Mouse (Mus musculus) liver, embryonic 16.5 days (tissue): ENCODE results near the gene Chtf18. TPM values are rescaled to one million over a fixed set of nuclear protein-coding genes. Genes with fewer than 3 reads are reported as not detected.
A peak's percentile ranks its signal among the peaks of the same experiment; 100 is the strongest.

Experiments used
- ATAC-seq: fragments of 200-750 bp; cut with Nextera tagmentation; 2 replicates; pipeline ENCODE4 v1.8.0; 2017; ENCODE audit warnings: low read depth, mild to moderate bottlenecking, moderate number of reproducible peaks, moderate library complexity
- H3K27ac ChIP-seq: fragments of 300-500 bp; sonication (generic); 2 replicates; pipeline ENCODE4 v1.5.1; 2014; ENCODE audit warnings: mild to moderate bottlenecking, low read length
- H3K27me3 ChIP-seq: fragments of 300-500 bp; sonication (generic); 2 replicates; pipeline ENCODE4 v1.6.1; 2014; ENCODE audit warnings: low read depth, low read length, mixed read lengths; ENCODE audit not compliant: control insufficient read depth, insufficient read depth
- H3K36me3 ChIP-seq: fragments of 300-500 bp; sonication (generic); 2 replicates; pipeline ENCODE4 v1.6.1; 2014; ENCODE audit warnings: mild to moderate bottlenecking; ENCODE audit not compliant: control insufficient read depth, insufficient read depth
- H3K4me1 ChIP-seq: fragments of 300-500 bp; sonication (generic); 2 replicates; pipeline ENCODE4 v1.6.1; 2014; ENCODE audit warnings: low read depth, low read length, mixed read lengths; ENCODE audit not compliant: control insufficient read depth
- H3K4me2 ChIP-seq: fragments of 300-500 bp; sonication (generic); 2 replicates; pipeline ENCODE4 v1.6.1; 2014; ENCODE audit warnings: low read depth, low read length, mixed read lengths
- H3K4me3 ChIP-seq: fragments of 300-500 bp; sonication (generic); 2 replicates; pipeline ENCODE4 v1.5.1; 2014; ENCODE audit warnings: low read depth, mild to moderate bottlenecking, low read length
- H3K9ac ChIP-seq: fragments of 300-500 bp; sonication (generic); 2 replicates; pipeline ENCODE4 v1.6.1; 2014; ENCODE audit warnings: low read depth, low read length
- H3K9me3 ChIP-seq: fragments of 300-500 bp; sonication (generic); replicated peaks from 2 replicates; pipeline ENCODE4 v1.6.1; 2016; ENCODE audit warnings: low read length; ENCODE audit not compliant: control insufficient read depth
- WGBS: fragments of 180-500 bp; shearing (Covaris S2); extraction: QIAGEN DNeasy Blood & Tissue Kit; methylation state at CpG from one replicate; pipeline ENCODE4 v1.1.7; 2014; ENCODE audit not compliant: insufficient replicate concordance; 5-methylcytosine and 5-hydroxymethylcytosine counted together
- polyA plus RNA-seq: library from polyadenylated mRNA; unstranded; fragments of >200 nt; fragmentation: Nextera tagmentation; extraction: Ambion mirVana; gene quantifications from 2 replicates; pipeline ENCODE4 v1.2.1, GENCODE M21; 2015

Gene Chtf18
- polyA plus RNA-seq, 1 experiment from 2014 or later = 16.3 TPM

DNA sequence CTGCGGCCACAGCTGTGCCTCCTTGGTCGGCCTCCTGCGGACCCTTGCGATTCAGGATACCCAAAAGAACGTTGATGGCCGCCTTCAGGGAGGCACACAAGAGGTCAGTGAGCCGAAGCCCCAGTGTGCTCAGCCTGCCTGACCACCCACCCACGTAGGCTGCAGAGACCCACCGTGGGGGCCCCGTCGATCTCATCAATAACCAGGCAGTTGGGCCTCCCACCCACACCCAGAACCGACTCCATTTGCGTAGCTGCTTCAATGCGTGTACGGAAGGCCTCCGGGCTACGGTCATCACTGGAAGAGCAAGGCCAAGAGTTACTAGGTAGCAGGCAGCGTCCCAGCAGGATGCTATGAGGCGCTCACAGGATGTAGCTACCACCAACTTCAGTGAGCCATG is 3.7 kb downstream of the Chtf18 start:
- H3K9me3 ChIP-seq = no peaks in the 10 kb centered on the region
- H3K9ac ChIP-seq = no peak overlapping the region
- no peak overlapping the region for H3K27ac ChIP-seq
- H3K27me3 ChIP-seq = no peaks in the 10 kb centered on the region
- peaks cover 22% of the 10 kb centered on the region for H3K36me3 ChIP-seq
- no peak for ATAC-seq
- no peak overlapping the region for H3K4me2 ChIP-seq
- 91% methylated on average over 19 of the region's 19 CpGs for WGBS
- no peak overlapping the region for H3K4me3 ChIP-seq
- H3K4me1 ChIP-seq = peaks cover 18% of the 10 kb centered on the region

DNA sequence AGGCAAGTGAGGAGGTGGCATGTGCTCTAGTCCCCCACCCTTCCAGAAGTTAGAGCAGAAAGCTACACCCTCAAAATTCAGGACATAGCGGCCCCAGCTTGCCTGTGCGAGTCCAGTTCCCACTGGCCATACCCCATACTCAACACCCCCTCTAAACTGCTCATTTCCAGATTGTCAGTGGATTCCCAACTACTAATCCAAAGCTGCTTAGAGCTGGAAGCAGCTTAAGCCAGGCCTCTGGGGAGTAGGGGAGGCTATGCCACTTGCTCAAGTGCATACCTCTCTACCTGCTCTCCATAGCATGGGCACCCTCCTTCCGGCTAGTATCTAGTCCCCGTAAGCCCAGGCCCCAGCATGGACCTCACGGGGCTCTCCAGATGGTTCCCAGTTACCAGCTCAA is 5.7 kb downstream of the Chtf18 start:
- H3K36me3 ChIP-seq = peaks cover 22% of the 10 kb centered on the region

DNA sequence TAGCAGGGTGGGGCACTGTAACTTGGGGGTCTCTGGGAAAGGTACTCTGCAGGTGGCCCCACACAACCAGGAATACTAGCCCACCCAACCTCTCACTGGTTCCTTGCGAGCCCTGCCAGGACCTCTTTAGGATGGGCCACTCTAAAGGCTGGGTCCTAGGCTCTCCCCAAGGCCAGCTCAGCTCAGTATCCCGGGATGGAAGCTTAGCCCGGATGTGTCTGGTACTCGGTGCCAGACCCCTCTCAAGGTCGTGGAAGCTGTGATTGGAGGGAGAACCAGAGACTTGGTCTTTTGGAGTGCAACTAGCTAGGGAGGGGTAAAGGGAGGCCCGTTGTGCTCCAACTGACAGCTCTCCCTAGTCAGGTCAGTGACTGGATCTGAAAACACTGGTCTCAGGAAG is 9.5 kb downstream of the Chtf18 start:
- peak overlapping the region; percentile 49; the same call in 1 of the 2 replicates for H3K4me2 ChIP-seq
- no peaks in the 10 kb centered on the region for H3K9me3 ChIP-seq
- ATAC-seq = no peak
- peaks cover 26% of the 10 kb centered on the region for H3K27me3 ChIP-seq
- H3K4me1 ChIP-seq = peaks cover 2% of the 10 kb centered on the region
- 11% methylated on average over 6 of the region's 6 CpGs for WGBS
- H3K27ac ChIP-seq = no peak overlapping the region
- no peak overlapping the region for H3K4me3 ChIP-seq
- H3K9ac ChIP-seq = no peak overlapping the region
- H3K36me3 ChIP-seq = peaks cover 8% of the 10 kb centered on the region

More for the DNA sequence above, 5.7 kb downstream of the Chtf18 start:
- WGBS = 88% methylated on average over 5 of the region's 5 CpGs
- Histone ChIP-seq H3K9me3 (no peaks in the 10 kb centered on the region), H3K27me3 (peaks cover 18% of the 10 kb centered on the region), H3K4me3 (no peak overlapping the region), H3K9ac (no peak overlapping the region), H3K27ac (no peak overlapping the region), H3K4me1 (peaks cover 6% of the 10 kb centered on the region), H3K4me2 (no peak overlapping the region)
- ATAC-seq = no peak

DNA sequence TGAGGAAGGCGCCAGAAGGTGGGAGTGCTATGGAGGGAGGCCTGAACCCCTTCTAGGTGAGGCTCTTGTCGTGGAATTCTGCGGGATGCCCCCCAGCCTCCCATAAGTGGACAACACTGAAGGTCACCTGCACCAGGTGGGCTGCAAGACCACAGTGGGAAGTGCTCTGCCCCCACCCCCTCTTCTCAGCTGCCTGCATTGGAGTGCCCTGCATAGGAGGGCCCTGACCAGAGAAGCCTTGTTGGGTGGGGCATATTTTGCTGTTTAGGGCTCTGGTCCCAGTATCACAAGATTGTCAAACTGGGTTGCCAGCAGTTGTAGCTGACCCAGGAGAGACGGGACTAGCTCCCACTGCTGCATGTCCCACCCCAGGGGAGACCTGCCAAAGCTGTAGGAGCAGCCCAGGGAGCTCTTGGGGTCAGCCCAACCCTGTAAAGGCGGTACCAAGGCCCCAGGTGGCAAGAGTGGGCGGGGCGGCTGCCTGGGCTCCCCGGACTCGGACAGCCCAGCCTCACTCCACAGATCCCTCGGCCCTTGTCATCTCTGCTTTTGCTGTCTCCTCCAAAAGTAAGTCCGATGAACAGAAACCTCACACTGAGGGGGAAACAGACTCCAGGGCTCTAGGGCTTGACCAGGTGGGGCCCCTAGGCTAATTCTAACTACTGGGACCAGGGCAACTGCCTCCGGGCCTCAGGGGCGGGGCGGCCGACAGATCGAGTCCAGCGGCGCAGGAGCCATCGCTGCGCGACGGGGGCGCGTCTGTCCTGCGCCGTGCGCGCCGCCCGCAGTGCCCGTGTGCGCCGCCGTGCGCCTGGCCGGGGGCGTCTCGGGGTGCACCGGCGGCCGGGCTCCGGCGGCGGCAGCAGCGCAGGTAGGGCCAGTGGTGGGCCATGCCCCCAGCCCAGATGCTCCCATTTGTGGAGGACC is 10.2 kb downstream of the Chtf18 start, which contains the start of gene Gng13:
Gene Gng13, plus strand, starts transcription at position 461 of the 927 bp plus-strand sequence.
- Histone ChIP-seq H3K9ac (no peak within 1 kb of the TSS), H3K4me1 (peaks cover 2% of the 10 kb centered on the region), H3K27me3 (peaks cover 26% of the 10 kb centered on the region), H3K4me2 (peak within 1 kb of the TSS; percentile 49), H3K27ac (no peak within 1 kb of the TSS), H3K4me3 (peak within 1 kb of the TSS; percentile 30), H3K36me3 (peaks cover 8% of the 10 kb centered on the region), H3K9me3 (no peaks in the 10 kb centered on the region)
- no peak for ATAC-seq
- WGBS = 2% methylated on average over 45 of the region's 45 CpGs

DNA sequence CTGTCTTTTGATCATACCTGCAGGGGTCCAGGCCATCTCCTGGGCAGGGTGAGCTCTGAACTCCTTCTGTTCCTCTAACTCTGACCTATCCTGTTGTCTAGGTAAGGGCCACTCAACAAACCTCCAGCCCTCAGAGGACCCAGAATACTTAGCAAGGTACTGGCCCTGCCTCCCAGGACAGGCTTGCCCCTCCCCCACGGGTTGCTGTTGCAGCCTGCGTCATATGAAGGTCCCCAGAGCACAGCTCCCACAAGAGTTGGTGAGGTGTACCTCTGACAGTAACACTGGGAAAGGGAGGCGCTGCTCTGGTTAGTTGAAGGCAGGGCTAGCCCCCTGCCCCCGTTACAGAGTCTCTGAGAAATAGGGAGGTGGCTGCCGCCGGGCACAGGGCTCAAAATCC is 11.1 kb downstream of the Chtf18 start:
- H3K27me3 ChIP-seq = peaks cover 26% of the 10 kb centered on the region

DNA sequence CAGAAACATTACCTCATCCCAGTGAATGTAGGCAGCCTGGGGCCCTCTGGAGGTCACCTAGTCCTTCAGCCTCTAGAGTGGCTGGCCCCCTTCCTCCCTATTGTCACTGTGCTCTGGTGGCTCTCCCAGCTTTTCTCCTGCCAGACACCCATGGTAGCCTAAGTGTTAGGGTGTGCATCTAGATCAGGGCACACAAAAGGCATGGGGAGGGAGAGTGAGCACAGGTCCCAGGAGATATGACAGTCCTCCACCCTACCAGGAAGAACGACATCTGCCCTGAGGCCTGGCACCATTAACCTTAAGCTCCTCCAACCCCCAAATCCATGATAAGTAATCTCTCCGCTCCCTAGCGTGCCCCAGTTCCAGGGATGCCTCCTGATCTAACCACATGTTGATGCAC is 11.6 kb downstream of the Chtf18 start:
- 44% methylated on average over 3 of the region's 3 CpGs for WGBS
- Histone ChIP-seq H3K36me3 (peaks cover 4% of the 10 kb centered on the region; the same call in 1 of the 2 replicates), H3K9ac (no peak overlapping the region), H3K9me3 (no peaks in the 10 kb centered on the region), H3K4me2 (no peak overlapping the region), H3K4me1 (peaks cover 2% of the 10 kb centered on the region), H3K4me3 (no peak overlapping the region), H3K27ac (no peak overlapping the region), H3K27me3 (peaks cover 26% of the 10 kb centered on the region)
- ATAC-seq = no peak

More for the DNA sequence above, 11.1 kb downstream of the Chtf18 start:
- Histone ChIP-seq H3K4me3 (no peak overlapping the region), H3K4me2 (no peak overlapping the region), H3K36me3 (peaks cover 8% of the 10 kb centered on the region), H3K9ac (no peak overlapping the region), H3K27ac (no peak overlapping the region), H3K9me3 (no peaks in the 10 kb centered on the region), H3K4me1 (peaks cover 2% of the 10 kb centered on the region)
- ATAC-seq = no peak
- 7% methylated on average over 6 of the region's 6 CpGs for WGBS

DNA sequence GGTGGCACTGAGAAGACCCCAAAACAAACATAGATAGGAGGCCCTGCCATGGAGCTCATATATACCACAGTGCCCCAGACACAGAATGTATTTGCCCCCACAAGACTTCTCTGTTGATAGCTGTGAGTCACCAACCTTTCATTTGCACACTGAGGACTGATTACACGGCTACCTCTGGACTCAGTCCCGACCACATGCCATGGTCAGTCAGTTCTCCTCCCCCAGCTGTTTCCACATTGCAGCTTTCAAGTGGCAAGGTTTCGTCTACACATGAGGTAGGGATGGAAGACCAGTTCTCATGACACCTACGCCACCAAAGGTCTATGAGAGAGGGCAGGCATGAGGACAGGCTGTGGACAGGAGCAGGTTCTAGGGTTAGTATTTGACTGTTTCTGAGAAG is 16.1 kb downstream of the Chtf18 start:
- H3K4me1 ChIP-seq = no peaks in the 10 kb centered on the region
- 37% methylated on average over 4 of the region's 4 CpGs for WGBS
- ATAC-seq = no peak

DNA sequence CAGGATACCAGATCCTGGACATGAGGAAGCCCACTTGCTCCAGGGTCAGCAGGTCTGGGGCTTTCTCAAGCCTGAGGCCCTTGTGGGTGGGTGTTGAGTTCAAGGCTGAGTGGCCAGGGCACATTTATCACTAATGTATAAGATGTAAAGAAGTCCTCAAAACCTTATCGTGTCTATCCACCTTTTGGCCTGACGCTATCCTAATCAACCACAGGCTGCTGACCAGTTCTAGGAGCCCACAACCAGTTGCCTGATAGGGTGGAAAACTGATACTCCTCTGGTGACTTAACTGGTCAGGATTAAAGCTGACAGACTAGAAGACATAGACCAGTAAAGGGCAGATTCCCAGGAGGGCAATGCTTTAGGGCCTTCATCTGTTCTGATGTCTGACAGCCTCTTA is 17.2 kb downstream of the Chtf18 start:
- Histone ChIP-seq H3K27ac (no peak overlapping the region), H3K9me3 (no peaks in the 10 kb centered on the region), H3K4me2 (no peak overlapping the region), H3K27me3 (no peaks in the 10 kb centered on the region), H3K36me3 (no peaks in the 10 kb centered on the region), H3K4me3 (no peak overlapping the region), H3K9ac (no peak overlapping the region), H3K4me1 (no peaks in the 10 kb centered on the region)
- no peak for ATAC-seq
- WGBS = 70% methylated on average over 2 of the region's 2 CpGs

More for the DNA sequence above, 16.1 kb downstream of the Chtf18 start:
- no peak overlapping the region for H3K4me3 ChIP-seq
- no peaks in the 10 kb centered on the region for H3K9me3 ChIP-seq
- no peaks in the 10 kb centered on the region for H3K36me3 ChIP-seq
- no peak overlapping the region for H3K27ac ChIP-seq
- no peak overlapping the region for H3K9ac ChIP-seq
- H3K4me2 ChIP-seq = no peak overlapping the region
- H3K27me3 ChIP-seq = peaks cover 6% of the 10 kb centered on the region; the same call in 1 of the 2 replicates

DNA sequence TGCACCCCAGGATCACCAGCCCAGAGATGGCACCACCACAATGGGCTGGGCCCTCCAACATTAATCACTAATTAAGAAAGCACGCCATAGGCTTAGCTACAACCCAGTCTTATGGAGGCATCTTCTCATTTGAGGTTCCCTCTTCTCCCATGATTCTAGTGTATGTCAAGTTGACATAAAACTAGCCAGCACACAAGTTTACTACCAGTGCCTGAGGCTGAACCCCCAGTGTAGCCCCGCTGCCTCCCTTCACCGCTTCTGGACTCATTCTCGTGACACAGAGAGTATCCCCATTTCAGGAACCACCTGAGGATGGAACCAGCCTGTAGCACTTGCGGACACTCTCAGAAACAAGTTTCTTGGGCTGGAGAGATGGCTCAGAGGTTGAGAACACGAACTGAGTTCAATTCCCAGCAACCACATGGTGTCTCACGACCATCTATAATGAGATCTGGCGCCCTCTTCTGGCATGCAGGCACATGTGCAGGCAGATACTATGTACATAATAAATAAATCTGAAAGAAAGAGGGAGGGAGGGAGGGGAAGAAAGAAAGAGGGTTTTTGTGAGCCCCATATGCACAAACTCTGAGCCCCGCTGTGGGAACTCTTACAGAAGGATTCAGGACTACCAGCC is 26.2 kb downstream of the Chtf18 start:
- 49% methylated on average over 9 of the region's 9 CpGs for WGBS
- H3K9me3 ChIP-seq = no peaks in the 10 kb centered on the region
- no peak overlapping the region for H3K4me2 ChIP-seq
- no peak for ATAC-seq
- no peak overlapping the region for H3K4me3 ChIP-seq
- H3K36me3 ChIP-seq = no peaks in the 10 kb centered on the region
- H3K4me1 ChIP-seq = no peaks in the 10 kb centered on the region
- no peak overlapping the region for H3K27ac ChIP-seq
- no peaks in the 10 kb centered on the region for H3K27me3 ChIP-seq
- H3K9ac ChIP-seq = no peak overlapping the region
